Mouse (Mus musculus): ENCODE measurements around the gene Rnf26. TPM values are rescaled to one million over a fixed set of nuclear protein-coding genes. Genes with fewer than 3 reads are reported as not detected.

The Rnf26 gene
- polyA plus RNA-seq, 1 experiment = not detected

- WGBS = 80% methylated on average over 24 of the region's 24 CpGs
- peaks cover 58% of the 10 kb centered on the region for H3K4me1 ChIP-seq (ENCODE audit: control insufficient read depth, insufficient read depth, low read length)
- no peak overlapping the region for H3K27ac ChIP-seq (ENCODE audit: insufficient read depth, low read depth, low read length)
- H3K4me3 ChIP-seq (ENCODE audit: insufficient read depth, low read depth, low read length) = no peak overlapping the region
- TF ChIP-seq POLR2A (IDR thresholded peaks at IDR 0.05; ENCODE audit: insufficient read depth, low read depth, low read length) = no peak
- TF ChIP-seq CTCF (IDR thresholded peaks at IDR 0.05; ENCODE audit: insufficient read depth, low read depth, low read length) = no peak
Observed at GRCm38 (mm10) chr9:44075276-44075995, 37.9 kb downstream of the Rnf26 start.

- WGBS = 70% methylated on average over 9 of the region's 9 CpGs
- no peak for TF ChIP-seq POLR2A (IDR thresholded peaks at IDR 0.05; ENCODE audit: insufficient read depth, low read depth, low read length)
- 0 out of 2 replicates have a peak, but pooled peaks have one; percentile 26 for TF ChIP-seq CTCF (IDR thresholded peaks at IDR 0.05; ENCODE audit: insufficient read depth, low read depth, low read length)
- peaks cover 51% of the 10 kb centered on the region for H3K4me1 ChIP-seq (ENCODE audit: control insufficient read depth, insufficient read depth, low read length)
- H3K4me3 ChIP-seq (ENCODE audit: insufficient read depth, low read depth, low read length) = no peak overlapping the region
- no peak overlapping the region for H3K27ac ChIP-seq (ENCODE audit: insufficient read depth, low read depth, low read length)
Observed at GRCm38 (mm10) chr9:44074395-44075275, 38.7 kb downstream of the Rnf26 start.

- TF ChIP-seq CTCF (IDR thresholded peaks at IDR 0.05; ENCODE audit: insufficient read depth, low read depth, low read length) (no peak), POLR2A (IDR thresholded peaks at IDR 0.05; ENCODE audit: insufficient read depth, low read depth, low read length) (no peak)
- WGBS = 58% methylated on average over 5 of the region's 5 CpGs
- Histone ChIP-seq H3K4me1 (ENCODE audit: control insufficient read depth, insufficient read depth, low read length) (peaks cover 38% of the 10 kb centered on the region), H3K27ac (ENCODE audit: insufficient read depth, low read depth, low read length) (peak overlapping the region; percentile 67; the same call in 1 of the 2 replicates), H3K4me3 (ENCODE audit: insufficient read depth, low read depth, low read length) (no peak overlapping the region)
Observed at GRCm38 (mm10) chr9:44073115-44073514, 40.2 kb downstream of the Rnf26 start.

GRCm38 (mm10) chr9:44072599-44072915 is 40.8 kb downstream of the Rnf26 start:
- Histone ChIP-seq H3K4me3 (ENCODE audit: insufficient read depth, low read depth, low read length) (no peak overlapping the region), H3K4me1 (ENCODE audit: control insufficient read depth, insufficient read depth, low read length) (peaks cover 38% of the 10 kb centered on the region), H3K27ac (ENCODE audit: insufficient read depth, low read depth, low read length) (peak overlapping the region; percentile 81)
- WGBS = 42% methylated on average over 4 of the region's 4 CpGs
- no peak for TF ChIP-seq CTCF (IDR thresholded peaks at IDR 0.05; ENCODE audit: insufficient read depth, low read depth, low read length)
- TF ChIP-seq POLR2A (IDR thresholded peaks at IDR 0.05; ENCODE audit: insufficient read depth, low read depth, low read length) = no peak

- H3K4me1 ChIP-seq (ENCODE audit: control insufficient read depth, insufficient read depth, low read length) = peaks cover 35% of the 10 kb centered on the region
- no peak overlapping the region for H3K4me3 ChIP-seq (ENCODE audit: insufficient read depth, low read depth, low read length)
- 57% methylated on average over 11 of the region's 11 CpGs for WGBS
- TF ChIP-seq POLR2A (IDR thresholded peaks at IDR 0.05; ENCODE audit: insufficient read depth, low read depth, low read length) = no peak
- TF ChIP-seq CTCF (IDR thresholded peaks at IDR 0.05; ENCODE audit: insufficient read depth, low read depth, low read length) = no peak
- peak overlapping the region; percentile 81 for H3K27ac ChIP-seq (ENCODE audit: insufficient read depth, low read depth, low read length)
Observed at GRCm38 (mm10) chr9:44071914-44072598, 41.3 kb downstream of the Rnf26 start.

- Histone ChIP-seq H3K4me1 (ENCODE audit: control insufficient read depth, insufficient read depth, low read length) (peaks cover 28% of the 10 kb centered on the region), H3K4me3 (ENCODE audit: insufficient read depth, low read depth, low read length) (no peak overlapping the region), H3K27ac (ENCODE audit: insufficient read depth, low read depth, low read length) (no peak overlapping the region)
- TF ChIP-seq CTCF (IDR thresholded peaks at IDR 0.05; ENCODE audit: insufficient read depth, low read depth, low read length) (no peak), POLR2A (IDR thresholded peaks at IDR 0.05; ENCODE audit: insufficient read depth, low read depth, low read length) (no peak)
- 78% methylated on average over 8 of the region's 8 CpGs for WGBS
Observed at GRCm38 (mm10) chr9:44070844-44071231, 42.5 kb downstream of the Rnf26 start.

GRCm38 (mm10) chr9:44070113-44070843 is 43.0 kb downstream of the Rnf26 start:
- TF ChIP-seq POLR2A (IDR thresholded peaks at IDR 0.05; ENCODE audit: insufficient read depth, low read depth, low read length) (no peak), CTCF (IDR thresholded peaks at IDR 0.05; ENCODE audit: insufficient read depth, low read depth, low read length) (no peak)
- 90% methylated on average over 14 of the region's 14 CpGs for WGBS
- Histone ChIP-seq H3K4me3 (ENCODE audit: insufficient read depth, low read depth, low read length) (no peak overlapping the region), H3K4me1 (ENCODE audit: control insufficient read depth, insufficient read depth, low read length) (peaks cover 28% of the 10 kb centered on the region), H3K27ac (ENCODE audit: insufficient read depth, low read depth, low read length) (no peak overlapping the region)

GRCm38 (mm10) chr9:44069252-44069651 is 44.1 kb downstream of the Rnf26 start:
- WGBS = 56% methylated on average over 7 of the region's 7 CpGs
- H3K4me1 ChIP-seq (ENCODE audit: control insufficient read depth, insufficient read depth, low read length) = peaks cover 28% of the 10 kb centered on the region
- H3K4me3 ChIP-seq (ENCODE audit: insufficient read depth, low read depth, low read length) = no peak overlapping the region
- TF ChIP-seq CTCF (IDR thresholded peaks at IDR 0.05; ENCODE audit: insufficient read depth, low read depth, low read length) (no peak), POLR2A (IDR thresholded peaks at IDR 0.05; ENCODE audit: insufficient read depth, low read depth, low read length) (no peak)
- H3K27ac ChIP-seq (ENCODE audit: insufficient read depth, low read depth, low read length) = no peak overlapping the region
